Mouse (Mus musculus) midbrain, embryonic 13.5 days (tissue): ENCODE measurements around the gene Obsl1. TPM values are rescaled to one million over a fixed set of nuclear protein-coding genes. Genes with fewer than 3 reads are reported as not detected.

ENCODE experiments used
- ATAC-seq: fragments of 200-750 bp; cut with Nextera tagmentation; 2 replicates; pipeline ENCODE4 v1.8.0; 2017; ENCODE audit warnings: mild to moderate bottlenecking, moderate TSS enrichment, moderate library complexity
- H3K27ac ChIP-seq: fragments of 300-500 bp; sonication (generic); 2 replicates; pipeline ENCODE4 v1.5.1; 2015; ENCODE audit warnings: inconsistent platforms, mild to moderate bottlenecking, moderate library complexity
- H3K27me3 ChIP-seq: fragments of 300-500 bp; sonication (generic); 2 replicates; pipeline ENCODE4 v1.6.1; 2015; ENCODE audit warnings: mild to moderate bottlenecking, inconsistent platforms
- H3K36me3 ChIP-seq: fragments of 300-500 bp; sonication (generic); 2 replicates; pipeline ENCODE4 v1.6.1; 2015; ENCODE audit warnings: mild to moderate bottlenecking, inconsistent platforms
- H3K4me1 ChIP-seq: fragments of 300-500 bp; sonication (generic); replicated peaks from 2 replicates; pipeline ENCODE4 v1.6.1; 2015; ENCODE audit warnings: inconsistent platforms
- H3K4me2 ChIP-seq: fragments of 300-500 bp; sonication (generic); replicated peaks from 2 replicates; pipeline ENCODE4 v1.6.1; 2015; ENCODE audit warnings: moderate library complexity, mild to moderate bottlenecking, inconsistent platforms
- H3K4me3 ChIP-seq: fragments of 300-500 bp; sonication (generic); replicated peaks from 2 replicates; pipeline ENCODE4 v1.5.1; 2015; ENCODE audit warnings: mild to moderate bottlenecking, inconsistent platforms
- H3K9ac ChIP-seq: fragments of 300-500 bp; sonication (generic); replicated peaks from 2 replicates; pipeline ENCODE4 v1.6.1; 2015; ENCODE audit warnings: mild to moderate bottlenecking, inconsistent platforms
- H3K9me3 ChIP-seq: fragments of 300-500 bp; sonication (generic); 2 replicates; pipeline ENCODE4 v1.6.1; 2016; ENCODE audit warnings: mild to moderate bottlenecking, inconsistent platforms
- WGBS: fragments of 180-500 bp; shearing (Covaris S2); methylation state at CpG from one replicate; pipeline ENCODE4 v1.1.7; 2015; 5-methylcytosine and 5-hydroxymethylcytosine counted together
- polyA plus RNA-seq: library from polyadenylated mRNA; unstranded; fragments of >200 nt; fragmentation: Nextera tagmentation; extraction: Ambion mirVana; gene quantifications from 2 replicates; pipeline ENCODE4 v1.2.1, GENCODE M21; 2015

Obsl1 gene
- polyA plus RNA-seq, 1 experiment from 2014 or later, result 25.7 TPM

DNA sequence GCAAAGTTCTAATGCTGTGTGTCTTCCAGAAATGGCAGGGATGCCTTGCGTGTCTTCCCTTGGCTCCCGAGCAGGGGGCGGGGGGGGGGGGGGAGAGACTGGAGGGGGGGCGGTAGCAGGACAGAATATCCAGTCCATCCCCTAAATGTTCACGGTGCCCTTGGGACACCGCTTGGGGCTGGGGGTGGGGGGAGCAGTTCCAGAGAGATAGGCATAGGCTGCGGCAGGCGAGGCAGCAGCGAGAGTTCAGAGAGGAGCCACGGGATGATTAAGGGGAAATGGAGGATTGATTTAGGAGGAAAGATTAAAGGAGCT is 48.6 kb downstream of the Obsl1 start:
- Histone ChIP-seq H3K27me3 (peaks cover 29% of the 10 kb centered on the region), H3K9me3 (no peaks in the 10 kb centered on the region), H3K4me2 (peak overlapping the region; percentile 73), H3K9ac (peak overlapping the region; percentile 41), H3K4me1 (peaks cover 67% of the 10 kb centered on the region), H3K36me3 (no peaks in the 10 kb centered on the region), H3K27ac (peak overlapping the region; percentile 89), H3K4me3 (peak overlapping the region; percentile 34)
- WGBS, result 4% methylated on average over 8 of the region's 10 CpGs
- peak; percentile 34 for ATAC-seq

GRCm38 (mm10) chr1:75456746-75457564 is 49.3 kb downstream of the Obsl1 start:
- no peaks in the 10 kb centered on the region for H3K9me3 ChIP-seq
- H3K27me3 ChIP-seq, result peaks cover 36% of the 10 kb centered on the region
- no peaks in the 10 kb centered on the region for H3K36me3 ChIP-seq
- ATAC-seq, result 0 out of 2 replicates have a peak, but pooled peaks have one; percentile 16
- peak overlapping the region; percentile 34; the same call in 1 of the 2 replicates for H3K4me3 ChIP-seq
- 4% methylated on average over 13 of the region's 14 CpGs for WGBS
- peak overlapping the region; percentile 41; the same call in 1 of the 2 replicates for H3K9ac ChIP-seq
- peaks cover 74% of the 10 kb centered on the region for H3K4me1 ChIP-seq
- peak overlapping the region; percentile 89 for H3K27ac ChIP-seq
- peak overlapping the region; percentile 73 for H3K4me2 ChIP-seq

DNA sequence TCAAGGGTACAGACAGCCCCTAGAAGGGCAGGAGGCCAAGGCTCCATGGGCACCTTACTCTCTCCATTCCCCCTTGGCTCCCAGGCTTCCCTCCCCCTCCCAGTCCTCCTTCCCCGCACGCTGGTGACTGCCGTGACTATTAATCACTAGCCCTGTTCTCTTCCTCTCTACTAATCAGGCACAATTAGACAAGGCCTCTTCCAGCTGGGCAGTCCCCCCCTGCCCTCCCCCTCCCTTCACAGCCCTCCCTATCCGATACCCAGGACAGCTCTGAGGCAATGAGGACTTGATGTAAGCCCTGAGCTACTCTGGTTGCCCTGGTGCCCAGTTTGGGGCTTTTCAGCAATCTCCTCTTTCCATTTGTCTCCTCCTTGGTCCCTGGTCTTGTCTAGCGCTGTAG is 50.3 kb downstream of the Obsl1 start:
- peak overlapping the region; percentile 89 for H3K27ac ChIP-seq

DNA sequence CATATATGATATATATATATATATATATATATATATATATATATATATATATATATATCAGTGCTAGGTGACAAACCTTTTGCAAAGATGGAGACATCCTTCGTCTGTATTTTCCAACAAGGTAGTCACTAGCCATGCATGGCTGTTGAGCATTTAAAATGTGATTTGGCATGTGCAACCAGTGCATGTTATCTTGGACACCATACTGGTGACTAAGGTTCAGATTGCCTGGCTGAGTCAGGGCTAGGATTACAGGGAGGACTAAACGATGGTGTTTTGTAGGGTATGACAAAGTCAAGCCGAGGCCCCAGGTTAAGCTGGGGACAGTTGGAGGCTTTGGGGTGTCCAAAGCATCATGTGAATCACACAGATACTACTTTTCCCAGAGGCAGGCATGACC is 50.8 kb downstream of the Obsl1 start:
- no peaks in the 10 kb centered on the region for H3K9me3 ChIP-seq
- peak overlapping the region; percentile 89 for H3K27ac ChIP-seq
- H3K36me3 ChIP-seq, result no peaks in the 10 kb centered on the region
- no peak for ATAC-seq
- peaks cover 52% of the 10 kb centered on the region for H3K27me3 ChIP-seq
- H3K4me2 ChIP-seq, result peak overlapping the region; percentile 73
- H3K4me3 ChIP-seq, result 0 out of 2 replicates have a peak overlapping the region, but pooled peaks have one; percentile 9
- 77% methylated on average over 3 of the region's 3 CpGs for WGBS
- H3K4me1 ChIP-seq, result peaks cover 86% of the 10 kb centered on the region
- peak overlapping the region; percentile 37; the same call in 1 of the 2 replicates for H3K9ac ChIP-seq

More for the DNA sequence above, 50.3 kb downstream of the Obsl1 start:
- peak; percentile 40 for ATAC-seq
- H3K36me3 ChIP-seq, result no peaks in the 10 kb centered on the region
- H3K4me1 ChIP-seq, result peaks cover 80% of the 10 kb centered on the region
- peak overlapping the region; percentile 9; the same call in 1 of the 2 replicates for H3K4me3 ChIP-seq
- no peaks in the 10 kb centered on the region for H3K9me3 ChIP-seq
- 11% methylated on average over 5 of the region's 5 CpGs for WGBS
- peak overlapping the region; percentile 37; the same call in 1 of the 2 replicates for H3K9ac ChIP-seq
- peak overlapping the region; percentile 73 for H3K4me2 ChIP-seq
- peaks cover 46% of the 10 kb centered on the region for H3K27me3 ChIP-seq

- Histone ChIP-seq H3K4me3 (peak overlapping the region; percentile 48), H3K27me3 (peaks cover 55% of the 10 kb centered on the region), H3K27ac (peak overlapping the region; percentile 94), H3K4me1 (peaks cover 93% of the 10 kb centered on the region), H3K9me3 (no peaks in the 10 kb centered on the region), H3K4me2 (peak overlapping the region; percentile 73), H3K9ac (peak overlapping the region; percentile 78), H3K36me3 (no peaks in the 10 kb centered on the region)
- WGBS, result 45% methylated on average over 5 of the region's 5 CpGs
- ATAC-seq, result no peak
Observed at GRCm38 (mm10) chr1:75451900-75452299, 54.4 kb downstream of the Obsl1 start.

DNA sequence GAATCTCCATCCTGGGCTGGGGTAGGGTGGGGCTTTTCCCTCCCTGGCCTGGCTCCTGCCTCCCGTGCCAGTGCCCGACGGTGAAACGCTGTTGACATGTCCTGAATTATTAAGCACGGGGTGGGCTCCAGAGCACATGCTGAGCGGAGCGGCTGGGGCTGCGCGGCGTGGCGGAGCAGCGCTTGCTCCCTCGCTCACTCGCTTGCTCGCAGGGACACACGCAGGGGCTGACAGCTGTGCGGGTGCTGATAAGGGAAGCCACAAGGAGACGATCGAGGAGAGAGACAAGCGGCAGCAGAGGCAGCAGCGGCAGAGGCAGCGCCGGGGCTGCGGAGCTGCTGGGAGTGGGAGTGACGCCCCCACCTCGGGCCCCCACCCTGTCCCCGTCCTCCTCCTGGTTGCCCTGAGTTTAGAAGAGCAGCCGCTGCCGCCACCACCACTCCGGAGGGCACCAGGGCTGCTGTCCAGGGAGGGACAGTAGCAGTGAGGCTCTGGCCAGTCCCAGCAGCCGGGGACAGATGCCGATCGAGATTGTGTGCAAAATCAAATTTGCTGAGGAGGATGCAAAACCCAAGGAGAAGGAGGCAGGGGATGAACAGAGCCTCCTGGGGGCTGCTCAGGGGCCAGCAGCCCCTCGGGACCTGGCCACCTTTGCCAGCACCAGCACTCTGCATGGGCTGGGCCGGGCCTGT is 55.8 kb downstream of the Obsl1 start, which contains the start of gene Asic4:
TSS of gene Asic4 (plus strand) at position 123 of the 692 bp plus-strand sequence.
- H3K27me3 ChIP-seq, result peaks cover 55% of the 10 kb centered on the region
- H3K9ac ChIP-seq, result peak within 1 kb of the TSS; percentile 78
- 2% methylated on average over 35 of the region's 35 CpGs for WGBS
- H3K4me3 ChIP-seq, result peak within 1 kb of the TSS; percentile 48
- H3K27ac ChIP-seq, result peak within 1 kb of the TSS; percentile 94
- peak; percentile 28 for ATAC-seq
- H3K4me2 ChIP-seq, result peak within 1 kb of the TSS; percentile 73
- H3K36me3 ChIP-seq, result no peaks in the 10 kb centered on the region
- no peaks in the 10 kb centered on the region for H3K9me3 ChIP-seq
- H3K4me1 ChIP-seq, result peaks cover 93% of the 10 kb centered on the region

- Histone ChIP-seq H3K4me2 (peak overlapping the region; percentile 73), H3K27me3 (peaks cover 51% of the 10 kb centered on the region), H3K4me1 (peaks cover 94% of the 10 kb centered on the region), H3K4me3 (peak overlapping the region; percentile 48), H3K9ac (peak overlapping the region; percentile 48), H3K27ac (peak overlapping the region; percentile 94), H3K9me3 (no peaks in the 10 kb centered on the region), H3K36me3 (no peaks in the 10 kb centered on the region)
- WGBS, result 3% methylated on average over 8 of the region's 8 CpGs
- no peak for ATAC-seq
Observed at GRCm38 (mm10) chr1:75449377-75450135, 56.7 kb downstream of the Obsl1 start.

DNA sequence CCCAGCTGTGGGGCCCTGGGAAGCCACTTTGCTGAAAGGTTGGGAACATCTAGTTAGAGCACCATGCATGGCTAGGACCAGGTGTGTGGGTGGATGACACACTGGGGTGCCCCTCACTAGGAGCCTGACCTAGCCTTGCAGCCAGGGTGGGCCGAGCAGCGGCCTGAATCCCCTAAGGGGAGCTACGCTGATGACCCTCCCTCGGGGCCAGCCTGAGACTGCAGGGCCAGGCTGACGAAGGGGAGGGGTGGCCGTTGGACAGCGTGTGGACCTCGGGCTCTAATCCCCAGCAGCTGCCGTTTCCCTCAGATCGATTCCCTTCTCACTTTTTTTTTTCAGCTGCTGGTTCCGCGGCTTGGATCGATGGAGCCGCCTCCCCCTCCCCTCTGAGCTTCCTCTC is 57.3 kb downstream of the Obsl1 start:
- Histone ChIP-seq H3K9ac (peak overlapping the region; percentile 48), H3K27ac (peak overlapping the region; percentile 94), H3K27me3 (peaks cover 47% of the 10 kb centered on the region), H3K4me2 (peak overlapping the region; percentile 73), H3K4me3 (peak overlapping the region; percentile 48), H3K9me3 (no peaks in the 10 kb centered on the region), H3K4me1 (peaks cover 94% of the 10 kb centered on the region), H3K36me3 (no peaks in the 10 kb centered on the region)
- 2% methylated on average over 13 of the region's 14 CpGs for WGBS
- ATAC-seq, result no peak

- Histone ChIP-seq H3K36me3 (no peaks in the 10 kb centered on the region), H3K4me2 (peak overlapping the region; percentile 73), H3K9me3 (no peaks in the 10 kb centered on the region), H3K9ac (peak overlapping the region; percentile 51), H3K27ac (peak overlapping the region; percentile 94), H3K4me3 (peak overlapping the region; percentile 13), H3K4me1 (peaks cover 96% of the 10 kb centered on the region), H3K27me3 (peaks cover 43% of the 10 kb centered on the region)
- ATAC-seq, result no peak
- 2% methylated on average over 7 of the region's 7 CpGs for WGBS
Observed at GRCm38 (mm10) chr1:75448052-75448431, 58.2 kb downstream of the Obsl1 start.

GRCm38 (mm10) chr1:75447265-75448051 is 58.8 kb downstream of the Obsl1 start:
- peaks cover 37% of the 10 kb centered on the region for H3K27me3 ChIP-seq
- H3K4me1 ChIP-seq, result peaks cover 96% of the 10 kb centered on the region
- peak overlapping the region; percentile 73 for H3K4me2 ChIP-seq
- H3K27ac ChIP-seq, result peak overlapping the region; percentile 94
- no peaks in the 10 kb centered on the region for H3K9me3 ChIP-seq
- H3K9ac ChIP-seq, result peak overlapping the region; percentile 57
- WGBS, result 6% methylated on average over 10 of the region's 10 CpGs
- H3K4me3 ChIP-seq, result peak overlapping the region; percentile 13
- no peak; the same call in 1 of the 2 replicates for ATAC-seq
- no peaks in the 10 kb centered on the region for H3K36me3 ChIP-seq

- no peak for ATAC-seq
- 0 out of 2 replicates have a peak overlapping the region, but pooled peaks have one; percentile 13 for H3K4me3 ChIP-seq
- peak overlapping the region; percentile 73 for H3K4me2 ChIP-seq
- peaks cover 29% of the 10 kb centered on the region for H3K27me3 ChIP-seq
- no peaks in the 10 kb centered on the region for H3K9me3 ChIP-seq
- H3K4me1 ChIP-seq, result peaks cover 99% of the 10 kb centered on the region
- peak overlapping the region; percentile 57 for H3K9ac ChIP-seq
- H3K27ac ChIP-seq, result peak overlapping the region; percentile 94
- 2% methylated on average over 20 of the region's 20 CpGs for WGBS
- no peaks in the 10 kb centered on the region for H3K36me3 ChIP-seq
Observed at GRCm38 (mm10) chr1:75446656-75447055, 59.6 kb downstream of the Obsl1 start.
